Mouse (Mus musculus) cortical plate, adult 2 months (tissue): ENCODE measurements around the gene Ncs1. TPM values are rescaled to one million over a fixed set of nuclear protein-coding genes. Genes with fewer than 3 reads are reported as not detected.

Experiments used
- H3K27ac ChIP-seq: fragments of 200-500 bp; 2 replicates; pipeline ENCODE4 v1.5.1; 2012; ENCODE audit warnings: low read length, control low read depth, inconsistent platforms; ENCODE audit not compliant: insufficient read depth
- H3K4me1 ChIP-seq: fragments of 200-500 bp; 2 replicates; pipeline ENCODE4 v1.6.1; 2011; ENCODE audit warnings: low read length; ENCODE audit not compliant: control insufficient read depth, insufficient read depth
- H3K4me3 ChIP-seq: fragments of 200-500 bp; 2 replicates; pipeline ENCODE4 v1.5.1; 2011; ENCODE audit warnings: mild to moderate bottlenecking, low read length, control low read depth; ENCODE audit not compliant: insufficient read depth
- CTCF ChIP-seq: fragments of 200-500 bp; IDR thresholded peaks from 2 replicates; pipeline ENCODE4 v1.5.1; 2011; ENCODE audit warnings: mild to moderate bottlenecking, control low read depth, low read length; ENCODE audit not compliant: insufficient read depth; ENCODE audit errors: extremely low read depth
- POLR2A ChIP-seq: fragments of 200-500 bp; IDR thresholded peaks from 2 replicates; pipeline ENCODE4 v1.6.1; 2011; ENCODE audit warnings: mild to moderate bottlenecking, low read length, control low read depth; ENCODE audit not compliant: insufficient read depth; ENCODE audit errors: extremely low read depth
- polyA plus RNA-seq: library from polyadenylated mRNA; depleted of rRNA; stranded (reverse); fragments of >200 nt; gene quantifications from 2 replicates; pipeline ENCODE4 v1.2.3, GENCODE M21; 2012

Ncs1 gene
- polyA plus RNA-seq, 1 experiment = 167 TPM

DNA sequence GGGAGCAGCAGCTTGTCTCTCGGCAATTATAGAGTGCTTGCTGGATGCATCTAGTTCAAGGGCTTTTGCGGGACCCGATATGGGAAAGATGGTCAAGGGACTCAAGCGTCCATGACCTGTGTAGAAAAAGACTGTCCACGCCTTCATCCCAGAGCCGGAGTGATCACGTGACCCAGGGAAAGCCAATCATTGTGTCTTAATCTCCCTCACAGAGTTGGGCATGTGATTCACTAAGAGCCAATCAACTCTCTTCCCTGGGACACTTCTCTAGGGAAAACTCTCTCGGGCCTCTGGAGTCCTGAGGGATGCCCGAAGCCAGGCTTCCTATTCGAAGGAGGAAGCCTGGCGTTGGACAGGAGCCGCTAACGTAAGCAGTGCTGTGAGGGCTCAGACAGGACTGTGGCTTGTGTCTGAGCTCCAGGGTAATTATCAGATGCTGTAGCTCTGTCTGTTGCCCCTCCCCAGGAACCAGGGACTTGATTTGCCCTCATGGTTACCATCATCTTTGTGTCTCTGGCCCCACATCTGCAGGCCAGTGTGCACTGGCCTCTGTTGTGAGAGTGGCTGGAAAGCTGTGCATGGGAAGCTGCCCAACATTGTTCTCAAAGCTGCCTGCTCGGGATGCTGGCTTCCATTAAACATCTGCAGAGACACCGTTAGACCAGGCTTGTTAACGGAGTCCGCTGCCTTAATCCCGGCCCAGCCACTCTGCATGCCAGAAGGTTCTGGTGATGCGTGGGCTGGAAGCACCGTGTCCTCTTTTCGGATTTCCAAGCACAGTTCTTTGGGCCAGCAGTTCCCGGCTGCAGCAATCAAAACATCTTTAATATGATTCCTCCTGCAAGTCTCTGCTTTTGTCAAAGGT is 59.4 kb downstream of the Ncs1 start:
- Histone ChIP-seq H3K4me1 (no peaks in the 10 kb centered on the region), H3K27ac (no peak overlapping the region), H3K4me3 (no peak overlapping the region)
- TF ChIP-seq CTCF (no peak), POLR2A (no peak)

DNA sequence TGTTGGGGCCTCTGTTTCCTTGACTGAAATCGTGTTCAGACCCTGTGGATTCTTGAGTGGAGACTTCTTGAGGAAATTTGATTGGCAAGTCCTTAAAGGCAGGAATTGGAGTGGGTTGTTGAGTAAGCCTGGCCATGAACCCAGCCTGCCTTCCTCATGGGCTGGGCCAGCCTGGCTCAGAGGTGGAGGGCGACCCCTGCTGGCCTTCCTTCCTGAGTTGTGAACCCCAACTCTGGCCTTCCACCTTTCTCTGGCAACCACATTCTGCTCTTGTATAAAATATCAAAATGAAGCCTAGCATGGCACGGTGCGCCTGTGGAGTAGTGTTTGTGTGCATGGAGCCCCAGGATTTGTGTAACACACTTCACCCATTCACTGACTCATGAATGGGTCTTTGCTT is 60.1 kb downstream of the Ncs1 start:
- Histone ChIP-seq H3K4me3 (no peak overlapping the region), H3K4me1 (no peaks in the 10 kb centered on the region), H3K27ac (no peak overlapping the region)
- TF ChIP-seq POLR2A = no peak
- peak; percentile 37 for TF ChIP-seq CTCF

DNA sequence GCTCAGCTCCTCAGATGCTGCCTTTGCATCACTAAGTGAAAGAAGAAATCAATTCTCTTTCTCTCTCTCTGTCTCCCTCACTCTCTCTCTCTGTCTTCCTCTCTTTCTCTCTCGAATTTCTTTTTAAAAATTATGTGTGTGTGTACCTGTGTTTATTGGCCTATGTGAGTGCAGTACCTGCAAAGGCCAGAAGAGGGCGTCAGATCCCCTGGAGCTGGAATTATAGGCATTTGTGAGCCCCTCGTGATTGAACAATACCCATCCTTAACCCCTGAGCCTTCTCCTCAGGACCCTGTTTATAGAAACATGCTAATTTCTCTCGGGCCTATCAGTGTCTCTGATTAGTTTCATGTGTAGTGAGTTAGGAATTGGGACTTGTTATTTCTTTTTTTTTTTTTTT is 62.6 kb downstream of the Ncs1 start:
- H3K27ac ChIP-seq = no peak overlapping the region
- H3K4me1 ChIP-seq = no peaks in the 10 kb centered on the region
- H3K4me3 ChIP-seq = no peak overlapping the region
- TF ChIP-seq CTCF = no peak
- no peak for TF ChIP-seq POLR2A

DNA sequence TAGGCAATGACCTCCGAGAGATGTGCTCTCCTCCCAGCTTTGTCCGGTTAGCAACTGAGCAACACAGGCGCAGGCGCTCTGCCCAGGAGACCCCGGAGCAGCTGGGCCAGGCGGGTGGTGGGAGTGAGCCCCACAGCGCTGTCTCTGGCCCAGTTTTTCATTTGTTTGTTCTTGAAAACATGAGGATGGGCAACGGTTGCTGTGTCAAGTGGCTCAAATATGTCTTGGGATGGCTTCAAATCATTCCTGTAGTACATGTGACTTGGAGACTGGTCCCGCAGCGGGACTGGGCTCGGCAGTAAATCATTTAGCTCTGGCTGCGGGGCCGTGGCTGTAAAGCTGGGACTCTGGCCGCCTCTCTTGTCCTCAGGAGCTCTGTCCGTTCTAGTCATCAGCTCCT is 63.9 kb downstream of the Ncs1 start:
- no peak for TF ChIP-seq CTCF
- TF ChIP-seq POLR2A = no peak
- Histone ChIP-seq H3K27ac (no peak overlapping the region), H3K4me3 (no peak overlapping the region), H3K4me1 (no peaks in the 10 kb centered on the region)

DNA sequence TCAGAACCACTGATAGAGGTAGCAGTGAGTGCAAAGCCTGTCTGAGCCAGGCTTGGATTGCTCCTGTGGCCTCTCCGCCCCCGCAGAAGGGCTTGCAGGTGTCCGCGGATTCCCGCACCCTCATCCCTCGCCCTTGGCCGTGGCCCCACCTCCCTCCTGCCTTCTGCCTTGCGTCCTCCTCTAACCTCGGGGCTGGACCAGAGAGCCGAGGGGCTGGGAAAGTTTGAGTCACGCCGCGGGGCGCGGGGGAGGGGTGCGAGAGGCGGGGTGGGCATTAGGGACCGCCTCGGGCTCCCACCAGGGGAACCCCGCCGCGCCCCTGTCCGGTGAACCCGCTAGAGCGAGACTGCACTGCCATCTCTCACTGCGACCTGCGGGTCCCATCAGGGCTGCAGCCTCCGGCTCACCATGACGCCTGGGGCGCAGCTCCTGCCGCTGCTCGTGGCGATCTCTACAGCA is 68.4 kb downstream of the Ncs1 start, which contains the start of gene Hmcn2:
Gene Hmcn2 (plus strand): TSS at position 409 of the 459 bp plus-strand sequence.
- Histone ChIP-seq H3K4me1 (no peaks in the 10 kb centered on the region), H3K4me3 (no peak within 1 kb of the TSS), H3K27ac (no peak within 1 kb of the TSS)
- TF ChIP-seq CTCF = no peak

DNA sequence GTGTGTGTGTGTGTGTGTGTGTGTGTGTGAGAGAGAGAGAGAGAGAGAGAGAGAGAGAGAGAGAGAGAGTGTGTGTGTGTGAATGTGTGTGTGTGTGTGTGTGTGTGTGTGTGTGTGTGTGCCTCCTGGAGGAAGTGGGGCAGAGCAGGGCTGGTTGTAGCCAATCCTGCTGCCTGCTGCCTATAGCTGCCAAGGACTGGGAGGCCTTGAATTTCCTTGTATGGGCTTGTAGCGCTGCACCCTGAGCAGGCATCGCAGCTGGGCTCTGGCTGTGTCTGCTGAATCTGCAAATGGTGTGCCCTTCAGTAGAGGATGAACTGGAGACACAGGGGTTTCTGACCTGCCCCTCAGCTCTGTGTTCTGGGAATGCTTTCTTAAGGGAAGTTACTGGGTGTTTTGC is 72.5 kb downstream of the Ncs1 start:
- no peak overlapping the region for H3K4me3 ChIP-seq
- no peak overlapping the region for H3K27ac ChIP-seq
- no peaks in the 10 kb centered on the region for H3K4me1 ChIP-seq
- TF ChIP-seq POLR2A (no peak), CTCF (no peak)

DNA sequence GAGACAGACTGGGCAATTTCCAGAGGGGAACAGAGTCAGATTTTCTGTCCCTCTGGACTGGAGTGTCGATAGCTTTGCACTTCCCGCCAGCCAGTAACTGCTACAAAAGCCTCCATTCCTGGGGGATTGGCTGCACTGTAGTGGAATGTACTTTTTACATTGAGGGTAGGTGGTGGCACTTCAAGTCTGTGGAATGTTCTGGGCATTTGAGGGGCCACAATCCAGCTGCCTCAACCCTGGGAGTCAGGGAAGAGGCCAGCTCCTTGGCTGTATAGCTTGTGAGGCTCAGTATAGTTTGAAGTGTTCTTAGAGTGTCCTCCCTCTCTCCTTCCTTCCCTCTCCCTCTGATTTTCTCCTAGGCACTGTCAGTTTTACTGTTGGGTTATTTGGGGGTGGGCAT is 73.6 kb downstream of the Ncs1 start:
- H3K4me1 ChIP-seq = no peaks in the 10 kb centered on the region; the same call in 1 of the 2 replicates
- H3K27ac ChIP-seq = no peak overlapping the region
- TF ChIP-seq POLR2A = no peak
- no peak for TF ChIP-seq CTCF
- no peak overlapping the region for H3K4me3 ChIP-seq

DNA sequence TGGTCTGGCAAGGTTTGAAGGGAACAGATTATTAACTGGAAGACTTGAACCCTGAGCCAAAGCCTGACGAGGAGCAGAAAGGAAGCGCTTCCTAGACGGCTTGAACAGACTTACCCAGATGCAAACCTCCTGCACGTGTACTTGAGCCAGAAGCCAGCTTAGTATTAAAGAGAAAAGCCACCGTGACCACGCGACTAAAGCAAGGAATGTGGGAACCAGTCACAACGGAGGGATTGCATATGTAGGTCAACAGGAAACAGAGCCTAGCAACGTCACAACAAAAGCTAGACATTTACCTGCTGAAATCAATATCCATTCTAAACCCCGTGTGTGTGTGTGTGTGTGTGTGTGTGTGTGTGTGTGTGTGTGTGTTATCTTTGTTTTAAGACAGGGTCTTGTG is 81.6 kb downstream of the Ncs1 start:
- no peaks in the 10 kb centered on the region; the same call in 1 of the 2 replicates for H3K4me1 ChIP-seq
- H3K4me3 ChIP-seq = no peak overlapping the region
- H3K27ac ChIP-seq = no peak overlapping the region
- TF ChIP-seq CTCF = no peak
- TF ChIP-seq POLR2A = no peak

DNA sequence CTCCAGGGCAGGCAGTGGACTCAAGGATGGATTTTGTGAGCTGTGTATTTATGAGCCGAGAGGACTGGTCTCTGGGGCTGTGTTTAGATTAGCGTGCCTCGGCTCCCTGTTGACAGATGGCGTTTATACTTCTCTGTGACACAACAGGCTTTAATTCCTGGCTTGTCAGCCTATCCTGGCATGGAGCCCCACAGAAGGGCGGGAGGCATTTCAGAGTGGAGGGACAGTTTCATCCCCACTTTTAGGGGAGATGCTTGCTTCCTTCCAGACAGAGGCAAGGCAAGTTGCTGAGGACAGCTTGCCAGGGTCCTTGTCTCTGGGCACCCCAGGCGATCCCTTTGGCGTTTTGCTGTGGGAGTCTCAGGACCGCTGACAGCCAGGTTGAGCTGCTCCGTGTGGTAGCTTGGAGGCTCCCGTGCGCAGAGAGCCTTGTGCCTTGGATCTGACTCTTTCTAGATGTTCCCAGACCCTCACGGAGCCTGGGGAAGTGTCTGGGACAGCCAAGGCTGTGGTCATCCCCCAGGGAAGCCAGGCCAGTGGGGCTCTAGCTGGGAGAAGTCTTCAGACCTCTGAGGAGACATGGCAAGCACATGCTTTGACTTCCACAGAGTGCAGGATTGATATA is 92.2 kb downstream of the Ncs1 start:
- Histone ChIP-seq H3K27ac (no peak overlapping the region), H3K4me3 (no peak overlapping the region), H3K4me1 (no peaks in the 10 kb centered on the region)
- TF ChIP-seq CTCF (no peak), POLR2A (no peak)

DNA sequence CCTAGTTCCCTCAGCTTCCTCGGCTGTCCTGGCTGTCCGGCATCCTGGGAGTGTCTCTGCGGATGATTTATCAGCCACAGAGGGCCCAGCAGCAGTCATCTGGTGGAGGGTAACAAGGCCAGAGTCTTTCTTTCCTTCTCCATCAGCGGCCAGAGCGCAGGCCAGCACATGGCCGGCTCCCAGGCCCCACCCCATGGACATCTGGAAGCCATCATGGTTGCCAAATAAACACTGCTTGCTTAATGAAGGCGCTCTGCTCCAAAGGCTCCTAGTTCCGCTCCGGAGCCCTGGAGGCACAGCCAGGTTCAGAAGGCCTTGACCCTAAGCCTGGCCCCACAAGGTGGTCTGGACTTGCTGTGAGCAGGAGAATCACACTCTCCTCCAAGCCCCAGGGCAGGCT is 94.2 kb downstream of the Ncs1 start:
- no peak overlapping the region for H3K27ac ChIP-seq
- H3K4me1 ChIP-seq = no peaks in the 10 kb centered on the region
- TF ChIP-seq CTCF = no peak
- TF ChIP-seq POLR2A = no peak
- H3K4me3 ChIP-seq = no peak overlapping the region
